Mouse (Mus musculus) small intestine, adult 2 months (tissue): ENCODE measurements around the gene Cdhr3. TPM values are rescaled to one million over a fixed set of nuclear protein-coding genes. Genes with fewer than 3 reads are reported as not detected.

Experiments used
- H3K27ac ChIP-seq: fragments of 200-500 bp; 2 replicates; pipeline ENCODE4 v1.5.1; 2012; ENCODE audit warnings: low read depth, low read length, control low read depth, inconsistent platforms; ENCODE audit not compliant: insufficient read depth
- H3K27me3 ChIP-seq: fragments of 200-500 bp; 2 replicates; pipeline ENCODE4 v1.6.1; 2012; ENCODE audit warnings: mild to moderate bottlenecking, moderate library complexity, low read length, inconsistent platforms; ENCODE audit not compliant: control insufficient read depth, insufficient read depth
- H3K36me3 ChIP-seq: fragments of 200-500 bp; 2 replicates; pipeline ENCODE4 v1.6.1; 2012; ENCODE audit warnings: mild to moderate bottlenecking, low read length, control low read depth, inconsistent platforms; ENCODE audit not compliant: control insufficient read depth, insufficient read depth
- H3K4me1 ChIP-seq: fragments of 200-500 bp; 2 replicates; pipeline ENCODE4 v1.6.1; 2012; ENCODE audit warnings: low read length, inconsistent platforms, mixed read lengths; ENCODE audit not compliant: control insufficient read depth, insufficient read depth, insufficient read length
- H3K4me3 ChIP-seq: fragments of 200-500 bp; 2 replicates; pipeline ENCODE4 v1.5.1; 2012; ENCODE audit warnings: low read depth, mild to moderate bottlenecking, control low read depth, inconsistent platforms, low read length, moderate library complexity
- CTCF ChIP-seq: fragments of 200-500 bp; IDR thresholded peaks from 2 replicates; pipeline ENCODE4 v1.5.1; 2012; ENCODE audit warnings: low read depth, mild to moderate bottlenecking, control low read depth, inconsistent platforms, low read length, moderate library complexity, mixed read lengths; ENCODE audit not compliant: insufficient replicate concordance, insufficient read length; ENCODE audit errors: extremely low read depth
- POLR2A ChIP-seq: fragments of 200-500 bp; IDR thresholded peaks from 2 replicates; pipeline ENCODE4 v1.6.1; 2012; ENCODE audit warnings: low read depth, mild to moderate bottlenecking, control low read depth, inconsistent platforms, low read length, moderate library complexity
- WGBS: fragments of 180-500 bp; shearing (Covaris S2); methylation state at CpG from one replicate; pipeline ENCODE4 v1.1.7; 2018; 5-methylcytosine and 5-hydroxymethylcytosine counted together
- polyA plus RNA-seq: library from polyadenylated mRNA; depleted of rRNA; stranded (reverse); fragments of >200 nt; gene quantifications from 2 replicates; pipeline ENCODE4 v1.2.3, GENCODE M21; 2012

Cdhr3 gene
- polyA plus RNA-seq, 1 experiment = not detected

DNA sequence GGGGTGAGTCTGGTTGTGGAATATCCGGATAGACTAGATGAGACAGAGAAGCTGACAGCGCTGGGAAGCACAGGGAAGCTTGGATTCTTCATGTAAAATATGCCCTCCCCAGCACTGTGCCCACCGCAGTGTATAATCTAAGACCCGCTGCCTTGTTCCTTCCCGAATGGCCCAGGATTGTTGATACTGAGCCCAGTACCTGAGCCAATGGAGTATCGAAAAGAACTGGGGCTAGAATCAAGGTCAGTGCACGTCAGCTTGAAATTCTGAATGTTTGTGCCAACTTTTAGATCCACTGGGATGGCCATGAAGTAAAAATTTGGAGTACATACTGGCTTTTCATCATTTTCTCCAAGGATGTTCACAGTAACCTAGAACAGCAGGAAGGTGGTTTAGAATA, 46.2 kb downstream of the Cdhr3 start:
- no peak overlapping the region for H3K27ac ChIP-seq
- TF ChIP-seq POLR2A (no peak), CTCF (no peak)
- no peaks in the 10 kb centered on the region; the same call in 1 of the 2 replicates for H3K4me1 ChIP-seq
- WGBS = 93% methylated on average over 7 of the region's 7 CpGs
- H3K36me3 ChIP-seq = no peaks in the 10 kb centered on the region
- no peaks in the 10 kb centered on the region for H3K27me3 ChIP-seq
- H3K4me3 ChIP-seq = no peak overlapping the region

DNA sequence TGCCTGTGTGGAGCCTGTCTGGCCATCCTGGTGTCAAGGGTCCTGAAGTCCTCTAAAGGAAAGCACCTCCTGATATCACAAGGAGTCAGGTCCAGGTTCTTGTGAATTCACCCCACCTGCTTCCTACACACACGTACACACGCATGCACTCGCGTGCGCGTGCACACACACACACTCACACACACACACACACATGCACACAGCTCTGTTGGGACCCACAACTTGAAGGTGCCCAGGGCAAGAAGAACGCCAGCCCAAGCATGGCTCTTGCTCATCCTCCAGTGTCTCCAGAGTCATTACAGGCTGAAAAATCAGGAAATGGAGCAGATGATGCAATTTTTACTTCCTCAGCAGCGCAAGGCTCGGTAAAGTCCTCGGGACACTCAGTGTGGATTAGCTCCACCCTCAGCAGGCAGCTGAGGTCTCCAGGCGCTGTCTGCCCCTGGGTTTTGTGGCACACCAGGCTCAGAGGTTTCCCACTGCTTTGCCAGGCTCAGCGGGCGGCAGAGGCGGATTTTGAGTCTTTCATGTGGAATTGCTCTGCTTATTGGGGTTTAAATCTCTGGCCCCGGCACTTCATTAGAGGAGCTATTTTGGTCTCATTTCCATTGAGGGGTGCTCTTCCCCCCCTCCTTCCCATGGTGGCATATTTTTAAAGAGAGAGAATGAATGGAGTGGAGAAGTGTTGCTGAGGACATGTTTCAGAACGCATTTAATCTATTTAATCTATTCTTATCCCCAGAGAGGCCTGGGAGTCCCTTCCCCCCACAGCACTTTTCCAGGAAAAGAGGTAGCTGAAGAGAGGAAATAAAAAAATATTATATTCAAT, 46.9 kb downstream of the Cdhr3 start:
- TF ChIP-seq CTCF = no peak
- no peak for TF ChIP-seq POLR2A
- no peak overlapping the region for H3K27ac ChIP-seq
- WGBS = 58% methylated on average over 16 of the region's 16 CpGs
- H3K4me1 ChIP-seq = no peaks in the 10 kb centered on the region; the same call in 1 of the 2 replicates
- no peaks in the 10 kb centered on the region for H3K27me3 ChIP-seq
- H3K4me3 ChIP-seq = no peak overlapping the region
- no peaks in the 10 kb centered on the region for H3K36me3 ChIP-seq

DNA sequence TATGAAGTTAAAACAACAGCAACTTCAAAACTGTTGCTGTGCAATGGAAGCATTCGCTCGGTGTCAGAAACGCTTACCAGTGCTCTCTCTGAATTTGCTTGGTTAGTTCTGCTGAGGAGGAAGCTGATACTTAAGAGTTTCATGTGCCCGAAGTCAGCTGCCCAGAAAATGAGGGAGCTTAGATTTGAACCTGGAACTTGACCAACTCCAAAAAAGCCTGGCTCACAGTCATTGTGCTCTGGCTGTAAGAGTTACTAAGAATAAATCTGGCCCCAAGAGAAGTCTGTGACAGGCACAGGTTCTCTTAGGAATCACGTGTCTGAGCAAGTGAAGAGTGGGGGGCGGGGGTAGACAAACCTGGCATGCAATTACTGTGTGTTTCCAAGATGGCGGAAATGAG, 51.2 kb downstream of the Cdhr3 start:
- Histone ChIP-seq H3K27ac (no peak overlapping the region), H3K4me1 (no peaks in the 10 kb centered on the region; the same call in 1 of the 2 replicates), H3K36me3 (no peaks in the 10 kb centered on the region), H3K27me3 (no peaks in the 10 kb centered on the region), H3K4me3 (no peak overlapping the region)
- 80% methylated on average over 7 of the region's 7 CpGs for WGBS
- TF ChIP-seq CTCF (no peak), POLR2A (no peak)

DNA sequence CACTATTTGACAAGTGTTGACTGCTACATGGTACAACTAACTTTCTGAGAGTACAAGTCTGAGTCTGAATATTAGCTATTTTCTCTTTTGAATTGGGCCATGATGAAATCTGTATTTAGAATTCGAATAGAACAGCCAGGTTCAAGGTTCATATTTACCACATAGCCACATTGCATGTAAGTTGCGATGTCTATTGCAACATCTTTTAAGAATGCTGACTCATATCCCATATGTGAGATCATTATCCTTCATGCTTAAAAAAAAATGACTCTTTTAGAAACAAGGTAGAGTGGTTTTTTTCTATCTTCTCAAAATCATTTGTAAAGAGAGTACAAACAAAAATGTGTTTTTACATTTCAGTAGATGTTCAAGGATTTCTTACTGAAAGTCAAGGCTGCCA, 51.9 kb downstream of the Cdhr3 start:
- H3K4me1 ChIP-seq = peaks cover 2% of the 10 kb centered on the region; the same call in 1 of the 2 replicates
- no peaks in the 10 kb centered on the region for H3K36me3 ChIP-seq
- TF ChIP-seq CTCF = no peak
- no peak overlapping the region for H3K27ac ChIP-seq
- no peaks in the 10 kb centered on the region for H3K27me3 ChIP-seq
- 17% methylated on average over 2 of the region's 2 CpGs for WGBS
- H3K4me3 ChIP-seq = no peak overlapping the region

DNA sequence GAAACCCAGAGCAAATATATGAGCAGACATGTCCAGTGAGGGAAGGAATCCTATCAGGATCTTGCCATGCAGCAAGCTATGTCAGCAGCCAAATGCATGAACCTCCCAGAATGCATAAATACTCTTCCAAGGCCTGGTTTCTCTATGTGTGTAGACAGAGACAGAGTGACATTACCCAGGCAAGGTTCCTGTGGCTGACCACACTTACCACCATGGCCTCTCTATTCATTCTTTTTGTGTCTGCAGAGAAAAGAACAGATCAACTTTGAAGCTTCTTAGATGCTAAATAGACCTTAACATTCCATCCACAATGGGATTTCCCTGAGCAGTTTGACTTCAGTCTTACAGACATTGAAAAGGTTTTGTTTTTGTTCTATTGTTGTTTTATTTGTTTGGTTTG, 54.0 kb downstream of the Cdhr3 start:
- no peak for TF ChIP-seq POLR2A
- Histone ChIP-seq H3K4me1 (peaks cover 2% of the 10 kb centered on the region), H3K27ac (no peak overlapping the region), H3K4me3 (no peak overlapping the region), H3K27me3 (no peaks in the 10 kb centered on the region), H3K36me3 (no peaks in the 10 kb centered on the region)

DNA sequence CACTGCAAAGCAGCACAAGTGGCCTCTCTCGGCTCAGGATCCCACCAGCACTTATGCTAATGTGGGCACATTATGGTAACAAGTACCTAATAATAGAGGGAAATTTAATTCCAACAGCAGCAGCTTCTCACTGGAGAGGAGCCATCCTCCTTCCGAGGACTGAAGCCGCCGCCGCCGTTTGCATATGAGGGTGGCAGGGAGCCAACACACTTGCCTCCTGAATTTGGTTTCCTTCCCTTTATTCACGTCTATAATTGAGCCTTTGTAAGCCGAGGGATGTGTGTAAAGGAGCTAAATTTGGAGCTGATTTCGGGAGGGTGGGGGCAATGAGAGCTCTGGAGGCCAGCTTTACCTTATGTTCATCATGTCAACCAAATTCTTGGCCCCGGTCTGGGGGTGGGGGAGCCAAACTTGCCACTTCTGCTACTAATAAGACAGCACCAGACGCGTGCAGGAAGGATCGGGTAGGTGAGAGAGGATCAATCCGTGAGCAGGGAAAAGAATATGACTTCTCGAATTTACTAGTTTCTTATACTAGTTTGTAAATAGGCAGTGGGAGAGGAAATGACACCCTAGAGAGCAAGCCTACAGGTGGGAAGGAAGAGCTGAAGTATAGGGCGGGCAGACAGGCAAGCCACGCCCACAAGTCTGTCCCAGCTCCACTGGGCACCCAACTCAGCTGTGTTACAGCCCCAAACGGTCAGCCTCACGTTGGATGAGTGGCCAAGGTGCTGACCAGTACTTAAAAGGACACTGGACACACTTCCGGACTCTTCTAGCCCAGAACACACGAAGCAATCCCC, 56.8 kb downstream of the Cdhr3 start:
- H3K27me3 ChIP-seq = no peaks in the 10 kb centered on the region
- 15% methylated on average over 21 of the region's 21 CpGs for WGBS
- no peaks in the 10 kb centered on the region for H3K36me3 ChIP-seq
- peaks cover 2% of the 10 kb centered on the region for H3K4me1 ChIP-seq
- TF ChIP-seq POLR2A (no peak), CTCF (no peak)
- H3K27ac ChIP-seq = no peak overlapping the region
- H3K4me3 ChIP-seq = peak overlapping the region; percentile 18; the same call in 1 of the 2 replicates

DNA sequence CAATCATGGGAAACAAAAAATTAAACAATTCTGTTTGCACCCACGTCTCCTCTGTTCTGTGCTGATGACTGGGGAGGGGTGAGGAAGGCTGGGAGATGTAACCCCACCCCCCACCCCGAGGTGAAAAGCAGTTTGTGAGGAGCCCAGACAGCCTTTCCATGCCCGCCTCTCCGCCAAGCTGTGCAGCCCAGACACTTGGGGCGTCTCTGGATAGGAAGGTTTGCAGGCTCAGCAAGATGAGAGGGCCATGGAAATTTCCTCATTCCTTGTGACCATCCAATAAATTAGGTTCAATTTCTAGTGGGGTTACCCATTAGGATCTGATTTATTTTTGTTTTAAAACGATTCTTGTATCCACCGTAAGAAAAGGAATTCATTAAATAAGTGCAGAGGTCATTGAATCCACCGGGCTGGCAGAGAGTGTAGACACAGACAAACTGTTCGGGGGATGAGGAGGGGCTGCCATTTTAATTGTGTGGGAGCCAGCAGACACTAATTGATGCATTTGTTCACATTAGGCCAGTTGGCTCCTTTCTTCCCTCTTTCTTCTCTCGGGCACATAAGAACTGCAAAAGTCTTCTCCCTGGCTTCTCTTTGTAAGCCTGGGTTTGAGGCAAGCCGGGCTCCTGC, 57.5 kb downstream of the Cdhr3 start:
- peaks cover 2% of the 10 kb centered on the region for H3K4me1 ChIP-seq
- TF ChIP-seq POLR2A (no peak), CTCF (no peak)
- WGBS = 42% methylated on average over 11 of the region's 11 CpGs
- no peak overlapping the region for H3K4me3 ChIP-seq
- no peaks in the 10 kb centered on the region for H3K36me3 ChIP-seq
- no peaks in the 10 kb centered on the region for H3K27me3 ChIP-seq
- H3K27ac ChIP-seq = no peak overlapping the region
